Mouse (Mus musculus): ENCODE results near the gene Vps13c. TPM values are rescaled to one million over a fixed set of nuclear protein-coding genes. Genes with fewer than 3 reads are reported as not detected.

Vps13c gene
- polyA plus RNA-seq (2012; rRNA removed): 18.8 and 19.7 TPM in 2 replicates

DNA sequence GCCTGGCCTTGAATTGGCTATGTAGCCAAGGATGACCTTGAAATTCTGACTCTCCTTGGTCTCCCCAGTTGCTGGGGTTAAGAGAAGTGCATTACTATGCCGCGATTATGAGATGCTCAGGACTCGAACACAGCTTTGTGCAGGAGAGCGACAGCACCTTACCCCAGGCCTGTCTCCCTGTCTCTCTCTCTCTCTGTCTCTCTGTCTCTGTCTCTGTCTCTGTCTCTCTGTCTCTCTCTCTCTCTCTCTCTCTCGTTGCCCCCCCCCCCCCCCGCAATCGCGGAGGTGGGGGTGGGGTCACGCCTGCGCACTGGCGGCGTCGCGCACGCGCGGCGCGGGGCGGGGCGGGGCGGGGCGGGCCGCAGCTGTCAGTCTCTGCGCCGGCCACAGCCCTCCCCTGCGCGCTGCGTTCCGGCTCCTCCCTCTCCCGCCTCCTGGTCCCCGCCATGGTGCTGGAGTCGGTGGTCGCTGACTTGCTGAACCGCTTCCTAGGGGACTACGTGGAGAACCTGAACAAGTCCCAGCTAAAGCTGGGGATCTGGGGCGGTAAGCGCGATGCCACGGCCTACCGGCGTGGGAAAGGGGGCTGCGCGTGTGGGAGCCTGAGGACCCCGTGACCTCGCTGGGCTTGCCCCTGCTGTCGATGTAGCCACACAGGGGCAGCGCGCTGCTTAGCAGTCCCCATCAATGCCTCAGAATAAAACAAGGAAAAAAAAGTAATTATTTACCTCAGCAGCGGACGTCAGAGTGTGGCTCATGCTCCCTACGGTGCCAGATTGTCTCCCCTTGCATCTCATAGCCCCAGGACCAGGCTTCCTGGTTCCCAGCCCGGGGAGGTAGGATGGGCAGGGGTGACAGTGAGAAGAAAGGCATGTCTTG, at the start of gene Vps13c:
Gene Vps13c, plus strand, starts transcription at position 416 of the 879 bp plus-strand sequence.
- DNase-seq (ENCODE audit: low spot score): peak; percentile 69

DNA sequence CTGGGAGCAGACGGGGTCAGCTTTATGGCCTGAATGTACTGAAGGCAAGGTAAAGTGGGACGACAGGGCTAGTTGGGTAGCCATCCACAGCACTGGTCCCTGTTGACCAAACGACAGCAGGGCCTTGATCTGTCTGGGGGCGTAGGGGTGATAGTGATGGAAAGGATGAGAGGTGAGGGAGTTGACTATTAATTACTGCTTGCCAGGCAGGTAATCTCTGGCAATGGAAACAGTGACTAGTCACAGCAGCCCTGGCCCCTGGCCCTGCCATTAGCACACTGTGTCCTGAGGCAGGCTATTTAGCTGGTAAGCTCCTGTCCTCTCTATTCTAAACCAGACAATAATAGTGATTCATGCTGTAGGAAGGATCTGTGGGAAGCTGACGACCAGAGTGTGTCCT, 47.8 kb upstream of the Vps13c start:
- no peak for DNase-seq (ENCODE audit: low spot score)

DNA sequence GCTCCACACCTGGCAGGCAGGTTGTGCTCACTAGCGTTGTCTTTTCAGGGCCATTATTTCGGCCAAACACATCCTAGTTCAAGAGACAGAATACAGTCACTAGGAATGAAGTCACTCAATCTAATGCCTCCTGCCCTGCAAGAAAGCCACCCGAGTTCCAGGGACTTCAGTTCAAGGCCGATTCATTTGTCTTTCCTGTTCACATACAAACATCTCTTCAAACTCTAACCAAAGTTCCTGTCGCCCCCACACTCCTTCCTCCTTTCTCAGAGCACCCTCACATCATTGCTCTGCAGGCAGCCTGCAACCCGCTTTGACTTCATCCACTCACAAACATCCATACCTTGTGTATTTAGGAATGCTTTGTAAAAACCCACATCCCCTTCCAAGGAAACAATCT, 46.7 kb upstream of the Vps13c start:
- no peak for DNase-seq (ENCODE audit: low spot score)

DNA sequence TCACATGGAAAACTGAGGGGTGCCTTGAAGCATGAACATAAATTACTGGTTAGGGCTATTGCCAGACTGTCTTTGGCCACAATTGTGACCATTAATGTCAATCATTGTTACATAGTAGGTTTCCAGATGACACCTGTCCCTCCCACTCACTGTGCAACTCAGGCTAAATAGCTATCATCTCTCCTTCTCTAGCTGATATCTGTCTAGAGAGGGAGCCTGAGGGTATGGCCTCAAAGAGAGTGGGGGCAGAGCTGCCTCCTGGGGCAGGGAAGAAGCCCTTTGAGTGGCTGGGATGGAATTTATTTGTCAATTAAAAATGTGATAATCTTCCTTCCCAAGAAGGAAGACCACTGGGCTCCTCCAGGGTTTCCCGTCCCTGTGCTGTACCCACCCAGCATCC, 46.0 kb upstream of the Vps13c start:
- DNase-seq (ENCODE audit: low spot score): no peak

DNA sequence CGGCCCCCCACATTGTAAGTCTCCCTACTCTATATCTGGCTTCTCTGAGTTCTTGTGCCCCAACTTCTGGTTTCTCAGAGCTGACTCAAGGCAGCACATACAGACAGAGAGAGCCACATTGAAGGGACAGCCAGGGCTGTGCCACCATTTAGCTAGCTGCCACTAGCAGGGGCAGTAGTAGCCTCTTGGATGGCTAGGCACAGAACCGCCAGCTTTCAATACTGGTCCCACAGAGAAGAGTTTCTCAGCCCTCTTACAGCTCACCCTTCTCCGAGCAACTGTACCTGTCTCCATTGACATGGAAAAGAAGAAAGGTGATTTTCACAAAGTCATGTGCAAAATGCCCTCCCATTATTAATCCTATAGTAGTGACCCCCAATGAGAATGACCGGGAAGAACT, 45.5 kb upstream of the Vps13c start:
- no peak for DNase-seq (ENCODE audit: low spot score)

DNA sequence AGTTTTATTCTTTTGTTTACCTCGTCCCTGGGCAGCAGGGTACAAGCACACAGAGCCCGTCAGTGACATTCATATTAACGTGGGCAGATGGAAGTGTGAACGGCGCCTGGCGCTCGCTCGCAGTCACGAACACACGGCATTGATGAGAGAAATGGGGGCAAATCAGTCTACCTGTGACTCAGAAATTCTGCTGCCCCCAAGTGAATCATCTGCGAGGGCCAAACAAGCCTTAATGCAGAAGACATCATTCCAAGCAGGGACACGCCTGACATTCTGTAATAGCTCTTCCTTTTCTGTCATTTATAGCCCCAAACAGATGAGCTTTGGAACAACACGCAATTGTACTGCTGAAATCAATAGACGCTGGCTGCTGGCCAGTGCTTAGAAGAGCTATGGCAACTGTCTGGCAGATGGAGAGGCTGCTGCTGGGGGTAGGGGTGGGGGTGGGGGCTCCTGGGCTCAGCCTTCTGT, 45.0 kb upstream of the Vps13c start:
- DNase-seq (ENCODE audit: low spot score): no peak

DNA sequence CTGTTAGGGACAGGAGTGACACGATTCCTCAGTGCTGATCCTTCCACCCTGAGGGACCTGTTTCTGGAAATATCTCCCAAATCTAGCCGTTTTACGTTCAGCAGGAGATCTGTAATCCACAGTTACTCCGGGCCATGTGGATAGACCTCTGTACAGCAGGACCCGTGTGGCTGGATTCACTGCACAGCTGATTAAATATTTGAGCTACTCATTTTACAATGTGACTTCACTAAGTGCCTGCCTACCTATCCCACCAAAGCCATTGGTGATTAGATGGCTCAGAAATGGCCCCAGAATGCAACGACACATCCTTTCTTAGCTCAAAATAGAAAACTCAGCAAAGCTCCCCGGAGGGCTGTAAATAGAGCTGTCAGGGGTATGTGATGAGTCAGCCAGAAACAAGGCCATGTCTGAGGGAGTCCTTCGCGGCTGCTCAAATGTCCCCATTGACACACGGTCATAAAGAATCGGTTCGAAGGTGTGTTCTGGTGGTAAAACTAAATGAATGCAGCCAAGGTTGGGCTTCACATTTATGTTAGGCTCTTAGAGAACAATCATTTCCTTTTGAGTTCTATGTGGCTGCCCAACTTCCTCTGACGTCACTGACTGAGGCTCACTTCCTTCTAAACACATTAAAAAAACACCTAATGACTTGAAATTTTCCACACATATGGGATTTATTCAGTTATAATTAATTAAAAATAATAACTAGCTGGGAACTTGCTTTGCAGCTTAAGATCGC, 40.9 kb upstream of the Vps13c start:
- DNase-seq (ENCODE audit: low spot score): no peak

DNA sequence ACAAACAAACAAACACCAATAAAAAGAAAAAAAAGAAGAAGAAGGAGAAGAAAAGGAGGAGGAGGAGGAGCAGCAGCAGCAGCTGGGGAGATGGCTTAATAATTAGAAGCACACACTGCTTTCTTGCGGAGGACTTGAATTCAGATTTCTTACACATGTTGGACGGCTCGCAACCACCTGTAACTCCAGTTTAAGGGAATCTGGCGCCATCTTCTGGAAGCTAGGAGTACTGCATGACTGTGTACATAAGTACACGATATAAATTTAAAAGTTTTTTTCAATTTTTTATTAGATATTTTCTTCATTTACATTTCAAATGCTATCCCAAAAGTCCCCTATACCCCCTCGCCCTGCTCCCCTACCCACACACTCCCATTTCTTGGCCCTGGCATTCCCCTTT, 38.0 kb upstream of the Vps13c start:
- no peak for DNase-seq (ENCODE audit: low spot score)

DNA sequence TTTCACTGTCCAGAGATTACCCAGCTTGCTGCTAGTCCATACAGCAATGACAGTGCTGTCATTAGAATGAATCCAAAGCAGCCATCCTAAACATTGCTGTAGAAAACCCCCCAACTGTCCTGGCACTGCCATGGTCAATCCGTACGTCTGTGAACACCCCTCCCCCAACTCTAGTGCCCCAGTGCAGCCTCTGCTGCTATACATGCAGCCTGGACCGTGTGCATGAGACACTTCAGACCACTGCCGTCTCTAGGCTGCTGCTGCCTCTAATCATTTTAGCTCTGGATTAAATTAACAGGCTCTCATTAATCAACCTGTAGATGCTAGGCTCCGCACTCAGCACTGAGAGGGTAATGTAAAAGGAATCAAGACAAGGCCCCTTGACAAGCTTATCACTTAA, 33.2 kb upstream of the Vps13c start:
- no peak for DNase-seq (ENCODE audit: low spot score)

DNA sequence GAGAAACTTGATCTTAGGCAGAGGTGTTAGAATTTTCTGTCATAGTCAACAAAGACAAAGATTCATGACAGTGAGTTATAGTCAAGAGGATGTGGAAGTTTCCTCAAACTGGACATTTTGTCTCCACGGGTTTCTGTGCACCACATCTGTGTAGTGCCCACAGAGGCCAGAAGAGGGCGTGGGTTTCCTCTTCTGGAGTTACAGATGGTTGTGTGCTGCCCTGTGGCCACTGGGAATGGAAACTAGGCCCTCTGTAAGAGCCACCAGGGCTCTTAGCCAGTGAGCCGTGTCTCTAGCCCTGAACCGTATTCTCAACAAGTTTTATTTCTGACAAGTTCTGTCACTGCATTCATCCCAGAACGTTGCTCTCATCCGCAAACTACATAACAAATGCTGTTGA, 29.7 kb upstream of the Vps13c start:
- DNase-seq (ENCODE audit: low spot score): no peak

DNA sequence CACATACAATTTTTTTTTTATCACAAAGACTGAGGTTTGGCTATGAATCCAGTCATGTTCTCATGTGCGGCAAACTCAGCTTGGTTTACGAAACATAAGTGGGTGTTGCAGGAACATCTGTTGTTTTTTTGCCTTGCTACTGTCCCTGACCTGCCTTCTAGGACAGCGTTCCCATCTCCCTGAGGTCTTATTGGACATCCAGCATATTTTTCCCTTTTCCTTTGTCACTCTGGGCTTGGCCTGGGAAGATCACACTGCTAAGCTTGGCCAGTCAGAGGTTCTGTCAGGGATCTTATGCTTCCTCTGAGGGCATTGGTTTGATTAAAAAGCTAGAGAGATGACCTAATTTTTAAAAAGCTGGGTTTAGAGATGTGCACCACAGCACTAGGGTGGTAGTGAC, 29.1 kb upstream of the Vps13c start:
- no peak for DNase-seq (ENCODE audit: low spot score)

DNA sequence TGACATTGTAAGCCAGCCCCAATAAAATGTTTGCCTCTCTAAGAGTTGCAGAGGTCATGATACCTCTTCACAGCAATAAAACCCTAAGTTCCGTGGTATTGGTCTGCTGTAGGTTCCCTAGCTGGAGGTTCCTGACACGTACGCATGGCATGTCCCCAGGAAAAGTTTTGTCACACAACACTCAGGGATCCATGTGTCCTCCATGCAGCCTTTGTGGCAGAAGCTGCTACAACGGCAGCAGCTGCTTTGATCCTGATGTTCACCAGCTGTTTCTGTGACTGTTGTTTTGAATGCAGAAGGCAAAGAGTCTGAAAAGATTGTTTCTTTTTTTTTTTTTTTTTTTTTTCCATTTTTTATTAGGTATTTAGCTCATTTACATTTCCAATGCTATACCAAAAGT, 27.0 kb upstream of the Vps13c start:
- no peak for DNase-seq (ENCODE audit: low spot score)

DNA sequence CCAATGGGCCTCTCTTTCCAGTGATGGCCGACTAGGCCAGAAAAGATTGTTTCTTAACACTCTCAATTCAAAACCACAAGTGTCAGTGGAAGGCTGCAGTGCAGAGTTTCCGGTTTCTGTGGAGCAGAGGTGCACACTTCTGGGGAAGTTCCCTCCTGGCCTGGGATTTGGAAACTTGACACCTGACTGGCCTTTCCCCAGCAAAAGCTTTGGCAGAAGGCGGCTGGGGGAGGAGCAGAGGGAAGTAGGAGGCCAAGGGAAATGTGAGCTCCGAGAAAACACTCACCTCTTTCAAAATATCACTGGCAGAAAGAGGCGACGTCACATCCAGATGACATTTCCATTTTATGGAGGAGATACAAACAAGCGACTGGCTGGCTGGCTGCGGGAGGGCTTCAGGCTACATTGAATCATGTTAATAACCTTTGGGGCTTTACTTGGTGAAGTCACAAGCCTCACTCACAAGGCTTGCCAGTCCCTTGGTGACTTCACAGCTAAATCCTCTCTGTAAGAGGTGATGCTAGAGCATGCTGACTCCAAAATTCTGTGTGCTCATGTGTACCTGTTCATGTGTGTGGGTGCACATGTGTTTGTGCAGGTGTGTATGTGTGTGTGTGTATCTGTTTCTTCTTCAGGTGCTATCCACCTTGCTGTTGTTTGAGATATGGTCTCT, 26.4 kb upstream of the Vps13c start:
- no peak for DNase-seq (ENCODE audit: low spot score)

DNA sequence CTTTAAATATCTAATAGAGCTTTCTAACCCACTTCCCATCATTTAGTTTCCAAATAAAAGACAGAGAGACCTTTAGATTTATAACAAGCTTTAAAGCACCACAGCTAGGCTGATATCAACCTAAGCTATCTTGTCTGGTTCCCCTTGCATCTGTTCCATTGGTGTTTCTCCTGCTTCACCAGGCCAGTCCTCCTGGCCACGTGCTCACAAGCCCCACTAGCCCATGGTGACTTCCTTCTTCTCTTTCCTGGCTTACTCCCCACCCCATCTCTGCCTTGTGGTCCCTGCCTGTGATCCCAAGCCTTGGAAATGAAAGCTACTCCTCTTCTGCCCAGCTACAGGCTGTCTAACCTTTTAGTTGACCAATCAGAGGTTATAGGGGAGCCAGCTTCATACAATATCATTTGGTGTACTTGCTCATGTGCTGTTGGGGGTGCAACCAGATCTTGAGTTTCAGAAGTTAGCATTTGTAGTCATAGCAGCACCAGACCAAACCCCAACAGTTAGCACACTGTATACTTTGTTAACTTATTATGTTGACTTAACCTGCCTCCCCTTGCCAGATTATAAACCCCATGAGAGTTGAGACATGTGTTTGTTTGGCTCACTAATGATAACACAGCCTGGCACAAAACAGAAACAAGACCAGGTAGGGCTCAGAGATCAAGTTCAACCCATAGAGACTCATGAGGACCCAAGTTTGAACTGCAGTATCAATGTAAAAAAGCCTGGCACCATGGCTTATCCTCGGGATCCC, 23.8 kb upstream of the Vps13c start:
- no peak for DNase-seq (ENCODE audit: low spot score)

DNA sequence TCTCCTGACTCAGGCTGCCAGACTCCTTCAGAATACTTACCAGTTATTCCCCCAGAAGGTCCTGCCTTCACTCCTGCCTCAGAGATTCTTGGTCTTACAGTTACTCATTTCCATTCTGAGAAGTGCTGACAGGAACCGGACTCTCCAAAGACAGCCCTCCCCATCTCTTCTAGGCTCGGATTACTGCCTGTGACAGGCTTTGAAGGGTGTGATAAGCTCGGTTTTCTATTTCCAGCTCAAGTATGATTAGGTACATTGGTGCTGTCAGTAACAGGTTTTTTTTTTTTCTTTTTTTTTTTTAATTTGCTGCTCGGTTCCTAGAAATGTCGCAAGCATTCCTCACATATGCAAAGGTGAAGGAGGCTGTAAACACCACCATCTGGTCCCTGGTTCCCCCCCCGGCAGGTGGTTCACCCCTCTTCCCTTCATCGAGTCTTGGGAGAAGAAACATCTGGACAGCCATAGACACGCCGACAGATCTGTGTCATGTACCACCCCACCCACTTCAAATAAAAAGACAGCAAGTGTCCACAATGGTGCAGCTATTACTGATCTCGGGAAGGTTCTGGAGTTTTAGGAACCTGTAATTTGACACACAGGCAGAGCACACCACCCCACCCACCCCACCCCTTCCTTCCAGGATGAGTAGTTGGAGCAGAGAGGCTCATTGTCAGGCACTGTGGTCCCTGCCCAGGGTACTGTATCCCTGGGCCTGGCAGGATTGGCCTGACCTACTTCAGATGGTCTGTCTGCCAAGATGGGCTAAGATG, 22.1 kb upstream of the Vps13c start:
- no peak for DNase-seq (ENCODE audit: low spot score)

DNA sequence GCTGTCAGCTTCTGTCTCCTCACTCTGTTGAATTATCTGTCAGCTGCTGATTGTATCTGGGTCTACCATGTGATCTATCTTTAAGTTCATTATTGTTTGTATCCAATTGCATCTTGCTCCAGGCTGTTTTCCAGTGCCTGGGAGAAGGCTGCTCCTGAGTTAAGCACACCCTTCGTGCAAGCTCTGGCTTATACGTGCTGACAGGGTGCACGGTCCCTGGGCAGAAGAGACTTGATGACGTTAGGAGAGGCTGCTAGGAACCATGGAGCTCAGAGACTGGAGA, 21.6 kb upstream of the Vps13c start:
- no peak for DNase-seq (ENCODE audit: low spot score)

DNA sequence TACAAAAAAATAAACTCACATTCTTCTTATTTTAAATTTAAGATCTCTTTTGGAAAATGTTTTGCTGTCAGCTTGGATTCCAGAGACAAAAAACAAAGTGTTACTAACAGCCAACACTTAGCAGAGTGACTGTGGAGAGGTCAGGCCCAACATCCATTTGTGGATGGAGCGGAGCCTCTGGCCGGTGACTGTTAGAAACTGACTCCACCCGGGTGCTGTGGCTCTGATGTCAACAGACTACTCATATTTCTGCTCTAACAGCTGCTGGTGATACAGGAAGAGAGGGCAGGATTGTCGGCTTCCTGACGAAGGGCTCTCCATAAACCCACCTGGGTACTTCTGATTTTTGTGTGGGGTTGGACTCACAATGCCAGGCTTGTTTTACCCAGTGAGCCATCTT, 17.1 kb upstream of the Vps13c start:
- no peak for DNase-seq (ENCODE audit: low spot score)

DNA sequence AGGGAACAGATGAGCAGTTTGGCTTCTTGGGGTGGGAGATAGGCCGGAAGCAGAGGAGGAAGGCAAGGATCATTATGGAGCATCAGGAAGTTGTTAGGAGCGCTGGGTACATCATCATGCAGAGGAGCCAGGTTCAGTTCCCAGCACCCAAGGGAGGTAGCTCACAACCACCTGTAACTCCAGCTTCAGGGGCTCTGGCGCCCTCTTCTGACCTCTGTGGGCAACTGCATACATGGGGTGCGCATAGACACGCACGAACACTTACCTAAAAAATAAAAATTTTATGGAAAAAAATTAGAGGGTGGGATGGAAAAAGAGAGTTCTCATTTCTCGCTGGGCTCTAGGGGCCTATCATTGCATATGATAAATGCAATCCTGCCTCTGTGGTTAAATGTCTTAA, 14.7 kb upstream of the Vps13c start:
- DNase-seq (ENCODE audit: low spot score): no peak

DNA sequence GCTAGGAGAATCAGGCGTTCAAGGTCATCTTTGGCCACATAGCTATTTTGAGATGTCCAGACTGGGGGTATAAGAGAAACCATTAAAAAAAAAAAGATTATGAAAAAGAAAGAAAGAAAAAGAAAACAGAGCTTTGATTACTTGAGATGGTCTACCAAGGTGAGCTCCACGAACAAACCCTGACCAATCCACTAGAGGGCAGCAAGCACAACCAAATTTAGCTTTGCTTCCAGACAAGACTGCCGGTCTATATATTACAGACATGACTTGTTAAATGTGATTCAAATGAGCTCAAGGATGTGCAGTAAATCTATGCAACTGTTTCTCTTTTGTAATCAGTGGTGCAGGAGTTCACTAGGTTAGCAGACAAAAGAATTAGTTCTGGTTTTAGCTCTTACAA, 12.0 kb upstream of the Vps13c start:
- no peak for DNase-seq (ENCODE audit: low spot score)

DNA sequence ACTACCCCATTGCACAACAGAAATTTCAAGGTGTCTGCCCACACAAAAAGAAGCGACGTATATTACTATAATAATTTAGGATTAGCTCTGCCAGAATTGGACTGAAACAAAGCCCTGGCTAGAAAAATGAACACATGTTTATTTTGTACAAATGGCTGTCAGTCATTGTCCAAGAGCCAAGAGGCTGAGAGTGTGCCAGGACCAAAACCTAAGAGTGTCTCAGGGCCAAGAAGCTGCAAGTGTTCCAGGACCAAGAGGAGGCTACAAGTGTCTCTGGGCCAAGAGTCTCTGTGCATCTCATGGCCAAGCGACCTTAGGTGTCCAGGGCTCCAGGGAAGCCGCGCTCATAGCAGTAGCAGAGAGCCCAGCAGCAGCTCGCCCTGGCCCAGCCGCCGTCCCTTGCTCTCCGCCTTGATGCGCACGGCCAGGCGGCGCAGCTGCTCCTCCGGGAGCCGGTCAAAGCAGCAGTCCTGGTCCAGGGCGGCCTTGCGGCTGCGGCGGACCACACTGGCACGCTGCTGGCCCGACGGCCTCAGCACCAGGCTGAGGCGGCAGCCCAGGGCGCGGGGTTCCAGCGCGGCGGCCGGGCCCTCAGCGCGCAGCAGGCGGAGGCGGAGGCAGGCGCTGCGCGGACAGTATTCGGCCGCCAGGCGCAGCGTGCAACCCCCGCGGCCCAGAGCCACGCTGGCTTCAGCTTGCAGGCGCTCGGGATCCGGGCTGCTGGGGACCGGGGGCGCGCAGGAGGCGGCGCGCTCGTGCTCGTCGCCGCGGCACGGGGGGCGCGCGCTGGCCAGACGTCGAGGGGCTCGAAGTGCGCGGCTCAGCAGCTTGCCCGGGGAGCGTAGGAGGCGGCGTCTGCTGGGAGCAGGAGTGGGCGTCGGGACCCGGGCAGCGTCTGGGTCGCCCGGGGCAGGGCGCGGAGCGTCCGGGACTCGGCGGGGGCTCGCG, 9.5 kb upstream of the Vps13c start:
- DNase-seq (ENCODE audit: low spot score): peak; percentile 26

All from urinary bladder, adult 2 months (tissue).